Mouse (Mus musculus) ES-E14 (cell line): ENCODE results near the gene Il17ra.

ENCODE experiments used
- HCFC1 ChIP-seq: IDR thresholded peaks from 2 replicates; pipeline ENCODE4 v1.6.1; 2012; ENCODE audit warnings: low read length, inconsistent platforms, borderline replicate concordance; ENCODE audit not compliant: insufficient read depth
- MAFK ChIP-seq: IDR thresholded peaks from 2 replicates; pipeline ENCODE4 v1.6.1; 2014; ENCODE audit warnings: mild to moderate bottlenecking, low read depth, low read length, inconsistent platforms; ENCODE audit not compliant: insufficient read depth
- ZNF384 ChIP-seq: IDR thresholded peaks from 2 replicates; pipeline ENCODE4 v1.6.1; 2012; ENCODE audit warnings: low read depth, low read length, inconsistent platforms

DNA sequence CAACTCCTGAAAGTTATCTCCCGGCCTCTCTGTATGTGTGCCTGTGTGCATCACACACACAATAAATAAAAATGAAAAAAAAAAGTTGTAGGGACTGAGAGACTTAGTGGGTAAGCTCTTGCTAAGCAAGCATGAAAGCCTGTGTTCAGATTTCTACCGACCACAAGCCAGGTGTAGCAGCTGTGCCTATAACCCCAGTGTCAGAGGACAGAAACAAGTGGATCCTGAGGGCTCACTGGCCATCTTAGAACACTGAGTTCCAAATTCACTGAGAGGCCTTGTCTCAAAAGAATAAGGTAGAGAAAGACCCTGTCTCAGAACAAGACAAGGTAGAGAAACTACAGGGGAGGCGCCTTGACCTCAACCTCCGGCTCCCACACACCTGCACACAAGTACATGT lies 5.2 kb downstream of the Il17ra start:
- TF ChIP-seq ZNF384, result no peak
- no peak for TF ChIP-seq MAFK
- TF ChIP-seq HCFC1, result no peak
